Mouse (Mus musculus) liver, embryonic 14.5 days (tissue): Measurements from ENCODE around the gene Orc1.

ENCODE experiments used
- CTCF ChIP-seq: IDR thresholded peaks from 2 replicates; pipeline ENCODE4 v1.5.1; 2016; ENCODE audit warnings: antibody characterized with exemption, low read depth, control low read depth
- EP300 ChIP-seq: IDR thresholded peaks from 2 replicates; pipeline ENCODE4 v1.6.1; 2016; ENCODE audit warnings: antibody characterized with exemption, low read depth

GRCm38 (mm10) chr4:108637721-108638120, 58.5 kb downstream of the Orc1 start:
- TF ChIP-seq CTCF: no peak
- TF ChIP-seq EP300: no peak
